Mouse (Mus musculus) heart, embryonic 12.5 days (tissue): Measurements from ENCODE around the gene Gm17428. TPM values are rescaled to one million over a fixed set of nuclear protein-coding genes. Genes with fewer than 3 reads are reported as not detected.

ENCODE experiments used
- ATAC-seq: fragments of 200-750 bp; cut with Nextera tagmentation; 2 replicates; pipeline ENCODE4 v1.8.0; 2017; ENCODE audit warnings: moderate TSS enrichment, moderate library complexity; ENCODE audit not compliant: insufficient number of reproducible peaks, low FRiP score
- H3K27ac ChIP-seq: fragments of 300-500 bp; sonication (generic); 2 replicates; pipeline ENCODE4 v1.5.1; 2016; ENCODE audit warnings: mild to moderate bottlenecking, moderate library complexity; ENCODE audit not compliant: poor library complexity, severe bottlenecking
- H3K27me3 ChIP-seq: fragments of 300-500 bp; sonication (generic); replicated peaks from 2 replicates; pipeline ENCODE4 v1.6.1; 2016; ENCODE audit warnings: mild to moderate bottlenecking, moderate library complexity
- H3K36me3 ChIP-seq: fragments of 300-500 bp; sonication (generic); 2 replicates; pipeline ENCODE4 v1.6.1; 2016; ENCODE audit warnings: mild to moderate bottlenecking, moderate library complexity
- H3K4me1 ChIP-seq: fragments of 300-500 bp; sonication (generic); replicated peaks from 2 replicates; pipeline ENCODE4 v1.6.1; 2016; ENCODE audit warnings: mild to moderate bottlenecking
- H3K4me2 ChIP-seq: fragments of 300-500 bp; sonication (generic); 2 replicates; pipeline ENCODE4 v1.6.1; 2016; ENCODE audit warnings: mild to moderate bottlenecking, moderate library complexity
- H3K4me3 ChIP-seq: fragments of 300-500 bp; sonication (generic); 2 replicates; pipeline ENCODE4 v1.5.1; 2016; ENCODE audit warnings: mild to moderate bottlenecking
- H3K9ac ChIP-seq: fragments of 300-500 bp; sonication (generic); 2 replicates; pipeline ENCODE4 v1.6.1; 2016; ENCODE audit warnings: mild to moderate bottlenecking, moderate library complexity
- H3K9me3 ChIP-seq: fragments of 300-500 bp; sonication (generic); replicated peaks from 2 replicates; pipeline ENCODE4 v1.6.1; 2016; ENCODE audit warnings: mild to moderate bottlenecking, moderate library complexity
- WGBS: fragments of 180-500 bp; shearing (Covaris S2); methylation state at CpG from one replicate; pipeline ENCODE4 v1.1.7; 2016; 5-methylcytosine and 5-hydroxymethylcytosine counted together
- polyA plus RNA-seq: library from polyadenylated mRNA; unstranded; fragments of >200 nt; fragmentation: Nextera tagmentation; extraction: Ambion mirVana; gene quantifications from 2 replicates; pipeline ENCODE4 v1.2.1, GENCODE M21; 2016

Gene Gm17428
- not detected in 2 replicates for polyA plus RNA-seq

GRCm38 (mm10) chr14:54976633-54977032 is at the start of gene Gm17428:
Gene Gm17428 (plus strand): TSS chr14:54976933.
- Histone ChIP-seq H3K27ac (peak within 1 kb of the TSS; percentile 84), H3K4me3 (no peak within 1 kb of the TSS), H3K4me1 (peaks cover 49% of the 10 kb centered on the region), H3K9me3 (no peaks in the 10 kb centered on the region), H3K27me3 (no peaks in the 10 kb centered on the region), H3K4me2 (0 out of 2 replicates have a peak within 1 kb of the TSS, but pooled peaks have one; percentile 10), H3K36me3 (peaks cover 77% of the 10 kb centered on the region), H3K9ac (peak within 1 kb of the TSS; percentile 50)
- no peak for ATAC-seq
- WGBS = 40% methylated on average over 1 of the region's 1 CpGs

DNA sequence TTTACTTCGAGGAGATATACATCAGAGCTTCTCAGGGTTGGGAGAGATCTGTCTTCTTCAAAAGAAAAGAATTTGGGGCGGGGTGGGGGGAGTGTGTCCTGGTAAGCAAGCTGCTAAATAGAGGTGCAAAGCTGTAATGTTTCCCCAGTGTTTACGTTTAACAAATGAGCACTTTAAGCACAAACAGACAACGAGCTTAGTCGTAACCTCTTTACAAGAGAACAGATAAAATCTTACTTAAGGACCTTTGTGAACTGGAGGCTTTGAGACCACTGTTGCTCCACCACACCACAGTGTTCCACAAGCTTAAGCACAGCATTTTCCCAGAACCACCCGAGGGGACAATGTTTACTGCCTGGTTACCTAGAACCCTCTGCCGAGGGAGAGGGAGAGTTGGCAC is 49.4 kb upstream of the Gm17428 start:
- Histone ChIP-seq H3K9me3 (no peaks in the 10 kb centered on the region), H3K9ac (peak overlapping the region; percentile 81), H3K27me3 (peaks cover 26% of the 10 kb centered on the region), H3K27ac (peak overlapping the region; percentile 85; the same call in 1 of the 2 replicates), H3K4me1 (peaks cover 45% of the 10 kb centered on the region), H3K4me3 (peak overlapping the region; percentile 65; the same call in 1 of the 2 replicates), H3K4me2 (peak overlapping the region; percentile 92), H3K36me3 (no peaks in the 10 kb centered on the region)
- WGBS = 25% methylated on average over 7 of the region's 7 CpGs
- ATAC-seq = no peak

DNA sequence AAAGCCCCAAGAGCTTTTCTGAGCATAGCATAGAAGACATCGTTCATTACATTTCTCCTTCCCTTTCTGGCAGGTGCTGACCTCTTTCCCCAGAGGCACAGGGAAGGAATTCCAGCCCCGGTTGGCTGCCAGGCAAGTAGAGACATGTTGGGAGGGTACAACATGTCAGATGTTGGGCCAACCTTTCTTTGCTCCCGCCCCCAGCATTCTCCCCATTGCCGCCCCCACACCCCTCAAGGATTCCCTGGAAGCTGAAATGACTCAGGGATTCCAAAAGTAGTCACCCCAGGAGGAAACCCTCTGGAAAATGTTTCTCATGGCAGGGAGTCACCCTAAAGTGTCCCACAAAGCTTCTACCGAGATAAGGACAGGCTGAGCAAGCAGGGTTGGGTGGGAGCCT is 46.9 kb upstream of the Gm17428 start:
- Histone ChIP-seq H3K9ac (no peak overlapping the region), H3K9me3 (no peaks in the 10 kb centered on the region), H3K4me3 (no peak overlapping the region), H3K4me2 (no peak overlapping the region), H3K4me1 (peaks cover 36% of the 10 kb centered on the region), H3K27me3 (peaks cover 26% of the 10 kb centered on the region), H3K36me3 (no peaks in the 10 kb centered on the region), H3K27ac (no peak overlapping the region)
- WGBS = 53% methylated on average over 5 of the region's 5 CpGs
- ATAC-seq = no peak

DNA sequence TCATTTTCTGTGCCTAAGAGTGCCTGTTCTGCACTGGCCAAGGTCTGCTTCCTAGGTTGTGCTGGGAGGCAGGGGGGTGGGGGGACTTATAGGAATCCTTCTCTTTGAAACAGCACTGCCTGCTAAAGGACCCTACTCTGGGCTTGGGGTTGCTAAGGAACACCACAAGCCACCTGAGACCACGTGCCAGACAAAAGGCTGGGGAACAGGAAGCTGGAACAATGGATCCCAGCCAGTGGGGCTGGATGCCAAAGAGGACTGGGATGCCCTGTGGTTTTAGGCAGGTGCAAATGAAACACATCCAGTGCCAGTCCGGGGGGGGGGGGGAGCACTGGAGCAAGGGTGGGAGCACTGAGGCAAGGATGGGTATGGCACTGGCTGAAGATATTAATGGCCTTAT is 46.3 kb upstream of the Gm17428 start:
- H3K4me2 ChIP-seq = no peak overlapping the region
- ATAC-seq = no peak
- H3K9me3 ChIP-seq = no peaks in the 10 kb centered on the region
- H3K9ac ChIP-seq = no peak overlapping the region
- 25% methylated on average over 2 of the region's 2 CpGs for WGBS
- peaks cover 32% of the 10 kb centered on the region for H3K27me3 ChIP-seq
- H3K36me3 ChIP-seq = no peaks in the 10 kb centered on the region
- peaks cover 30% of the 10 kb centered on the region for H3K4me1 ChIP-seq
- no peak overlapping the region for H3K27ac ChIP-seq
- no peak overlapping the region for H3K4me3 ChIP-seq

DNA sequence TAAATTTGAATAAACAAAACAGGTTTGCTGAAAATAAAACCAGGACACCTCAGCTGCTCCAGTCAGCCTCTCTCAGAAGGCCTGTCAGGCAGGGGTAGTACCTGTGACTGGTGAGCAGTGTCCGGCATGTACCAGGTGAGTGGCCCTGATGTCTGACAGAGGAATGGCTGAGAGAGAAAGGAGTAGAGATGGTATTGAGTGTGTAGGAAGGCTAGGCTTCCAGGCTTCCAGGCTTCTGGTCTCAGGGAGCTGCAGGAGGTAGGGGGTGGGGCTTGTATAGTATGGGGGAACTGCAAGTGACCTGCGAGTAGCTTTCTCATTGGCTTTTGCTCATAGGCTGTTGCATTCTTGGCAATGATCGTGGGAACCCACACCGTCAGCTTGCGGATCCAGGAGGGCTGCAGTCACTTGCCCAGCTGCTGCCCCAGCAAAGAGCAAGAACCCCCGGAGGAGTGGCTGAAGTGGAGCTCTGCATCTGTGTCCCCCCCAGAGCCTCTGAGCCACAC is 44.0 kb upstream of the Gm17428 start, which contains the start of gene Il25:
Gene Il25, plus strand, starts transcription at position 51 of the 506 bp plus-strand sequence.
- peaks cover 23% of the 10 kb centered on the region for H3K27me3 ChIP-seq
- H3K27ac ChIP-seq = no peak within 1 kb of the TSS
- H3K4me2 ChIP-seq = no peak within 1 kb of the TSS
- H3K4me1 ChIP-seq = peaks cover 20% of the 10 kb centered on the region
- no peaks in the 10 kb centered on the region for H3K9me3 ChIP-seq
- peak within 1 kb of the TSS; percentile 40; the same call in 1 of the 2 replicates for H3K9ac ChIP-seq
- no peak within 1 kb of the TSS for H3K4me3 ChIP-seq
- WGBS = 39% methylated on average over 6 of the region's 6 CpGs
- ATAC-seq = no peak
- H3K36me3 ChIP-seq = no peaks in the 10 kb centered on the region

DNA sequence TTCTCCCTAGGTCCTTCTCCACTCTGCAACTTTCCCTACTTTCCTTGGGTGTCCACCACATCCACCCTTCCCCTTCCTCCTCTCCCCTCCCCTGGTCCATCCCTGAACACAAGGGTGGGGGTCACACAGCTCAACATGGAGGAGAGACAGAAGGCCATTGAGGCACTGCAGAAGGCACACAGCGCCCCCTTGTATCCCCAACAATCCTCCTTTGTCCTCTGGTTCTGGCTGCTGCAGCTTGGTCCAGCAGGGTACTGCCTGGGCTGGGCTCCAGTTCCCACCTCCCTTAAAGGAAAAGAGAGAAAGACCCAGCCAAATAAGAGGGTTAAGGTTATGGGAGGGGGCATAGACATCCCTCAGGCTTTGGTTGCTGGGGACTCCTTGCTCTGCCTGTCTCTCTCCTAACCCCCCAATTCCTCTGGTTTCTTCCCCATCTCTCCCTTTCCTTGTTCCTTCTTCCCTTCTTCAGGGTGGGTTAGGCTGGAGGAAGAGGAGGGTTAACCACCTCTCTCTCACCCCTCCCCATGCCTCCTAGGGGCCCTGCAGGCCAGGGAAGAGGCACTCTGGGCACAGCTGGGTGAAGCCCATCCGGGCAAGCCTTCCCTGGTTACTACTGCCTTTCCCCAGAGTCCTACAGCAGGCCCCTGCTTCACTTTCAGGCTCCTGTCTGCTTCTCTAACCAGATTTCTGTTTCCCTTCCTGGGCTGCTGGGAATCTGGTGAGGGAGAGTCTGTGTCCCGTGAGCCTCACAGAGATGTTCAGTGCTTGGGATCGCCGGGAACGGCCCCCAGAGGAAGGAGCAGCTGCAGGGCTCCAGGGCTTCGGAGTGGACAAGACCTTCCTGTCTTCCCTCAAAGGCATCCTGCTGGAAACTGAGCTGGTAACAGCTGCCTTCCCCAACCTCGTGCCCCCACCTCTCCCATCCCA is 40.6 kb upstream of the Gm17428 start, which contains the start of gene Cmtm5:
Gene Cmtm5, plus strand, starts transcription at position 358 of the 927 bp plus-strand sequence.
- H3K27ac ChIP-seq = 0 out of 2 replicates have a peak within 1 kb of the TSS, but pooled peaks have one; percentile 5
- H3K4me2 ChIP-seq = no peak within 1 kb of the TSS
- peak within 1 kb of the TSS; percentile 21; the same call in 1 of the 2 replicates for H3K9ac ChIP-seq
- 21% methylated on average over 8 of the region's 8 CpGs for WGBS
- peaks cover 14% of the 10 kb centered on the region for H3K4me1 ChIP-seq
- peaks cover 5% of the 10 kb centered on the region for H3K36me3 ChIP-seq
- H3K27me3 ChIP-seq = peaks cover 10% of the 10 kb centered on the region; the same call in 1 of the 2 replicates
- no peak for ATAC-seq
- H3K4me3 ChIP-seq = no peak within 1 kb of the TSS
- H3K9me3 ChIP-seq = no peaks in the 10 kb centered on the region

- no peak for ATAC-seq
- Histone ChIP-seq H3K4me2 (no peak overlapping the region), H3K9me3 (no peaks in the 10 kb centered on the region), H3K27ac (0 out of 2 replicates have a peak overlapping the region, but pooled peaks have one; percentile 5), H3K36me3 (peaks cover 11% of the 10 kb centered on the region), H3K4me3 (no peak overlapping the region), H3K9ac (peak overlapping the region; percentile 21; the same call in 1 of the 2 replicates), H3K27me3 (peaks cover 10% of the 10 kb centered on the region; the same call in 1 of the 2 replicates), H3K4me1 (peaks cover 18% of the 10 kb centered on the region)
- 30% methylated on average over 6 of the region's 6 CpGs for WGBS
Measured at GRCm38 (mm10) chr14:54936831-54937160, 39.9 kb upstream of the Gm17428 start.

- H3K27me3 ChIP-seq = peaks cover 10% of the 10 kb centered on the region; the same call in 1 of the 2 replicates
- 0 out of 2 replicates have a peak, but pooled peaks have one; percentile 8 for ATAC-seq
- H3K27ac ChIP-seq = no peak overlapping the region
- 64% methylated on average over 16 of the region's 16 CpGs for WGBS
- H3K4me2 ChIP-seq = no peak overlapping the region
- no peak overlapping the region; the same call in 1 of the 2 replicates for H3K9ac ChIP-seq
- H3K4me1 ChIP-seq = peaks cover 17% of the 10 kb centered on the region
- H3K36me3 ChIP-seq = peaks cover 19% of the 10 kb centered on the region
- no peak overlapping the region for H3K4me3 ChIP-seq
- no peaks in the 10 kb centered on the region for H3K9me3 ChIP-seq
Measured at GRCm38 (mm10) chr14:54937361-54938182, 39.2 kb upstream of the Gm17428 start.

DNA sequence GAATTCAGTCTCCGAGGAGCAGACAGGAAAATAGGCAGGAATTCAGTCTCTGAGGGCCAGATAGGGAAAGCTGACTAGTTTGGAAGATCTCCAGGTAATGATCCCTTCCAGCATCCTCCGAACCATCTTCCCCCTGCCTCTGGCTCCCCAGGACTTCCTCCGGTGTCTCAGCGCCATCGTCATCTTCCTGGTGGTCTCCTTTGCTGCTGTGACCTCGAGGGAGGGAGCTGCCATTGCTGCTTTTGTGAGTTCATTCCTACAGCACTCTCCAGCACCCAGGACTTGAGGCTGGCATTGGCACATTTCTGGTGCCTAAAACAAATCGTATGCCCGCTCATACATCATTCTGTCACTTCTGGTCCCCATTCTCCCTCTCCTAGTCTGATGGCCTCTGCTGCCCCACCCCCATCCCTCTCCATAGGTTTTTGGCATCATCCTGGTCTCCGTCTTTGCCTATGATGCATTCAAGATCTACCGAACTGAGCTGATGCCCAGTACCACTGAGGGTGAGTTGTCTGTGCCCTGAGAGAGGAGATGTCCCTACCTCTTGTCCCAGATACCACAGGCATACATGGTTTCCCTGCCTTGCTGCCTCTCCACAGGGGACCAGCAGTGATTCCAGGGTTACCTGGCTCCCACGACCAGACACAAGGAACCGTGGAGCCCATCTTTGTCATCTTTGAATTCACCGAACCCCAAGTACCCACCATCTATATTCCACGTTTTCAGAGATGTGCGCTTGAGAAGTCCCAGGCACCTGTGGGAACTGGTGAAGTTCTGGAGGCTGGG is 38.1 kb upstream of the Gm17428 start:
- peaks cover 10% of the 10 kb centered on the region; the same call in 1 of the 2 replicates for H3K27me3 ChIP-seq
- H3K4me3 ChIP-seq = no peak overlapping the region
- H3K4me1 ChIP-seq = peaks cover 12% of the 10 kb centered on the region
- H3K9ac ChIP-seq = 0 out of 2 replicates have a peak overlapping the region, but pooled peaks have one; percentile 13
- 57% methylated on average over 15 of the region's 15 CpGs for WGBS
- no peaks in the 10 kb centered on the region for H3K9me3 ChIP-seq
- ATAC-seq = no peak
- no peak overlapping the region for H3K4me2 ChIP-seq
- H3K27ac ChIP-seq = peak overlapping the region; percentile 25; the same call in 1 of the 2 replicates
- peaks cover 30% of the 10 kb centered on the region for H3K36me3 ChIP-seq
